Mouse (Mus musculus) liver, embryonic 14.5 days (tissue): ENCODE results near the gene Hadh. TPM values are rescaled to one million over a fixed set of nuclear protein-coding genes. Genes with fewer than 3 reads are reported as not detected.

Source experiments
- ATAC-seq: fragments of 200-750 bp; cut with Nextera tagmentation; 2 replicates; pipeline ENCODE4 v1.8.0; 2017; ENCODE audit warnings: moderate number of reproducible peaks, mild to moderate bottlenecking, moderate library complexity; ENCODE audit not compliant: insufficient read depth
- DNase-seq, 3 experiments: peaks; one replicate each; pipeline ENCODE4 v3.0.0-alpha.2; 2012 to 2013; ENCODE audit warnings: low read depth in 3 of 3, low spot score in 3 of 3
- H3K27ac ChIP-seq: fragments of 300-500 bp; sonication (generic); 2 replicates; pipeline ENCODE4 v1.5.1; 2014; ENCODE audit warnings: moderate library complexity, mild to moderate bottlenecking, control low read depth, inconsistent platforms
- H3K27me3 ChIP-seq: fragments of 300-500 bp; sonication (generic); 2 replicates; pipeline ENCODE4 v1.6.1; 2014; ENCODE audit warnings: mild to moderate bottlenecking, low read length, moderate library complexity; ENCODE audit not compliant: control insufficient read depth, insufficient read depth
- H3K36me3 ChIP-seq: fragments of 300-500 bp; sonication (generic); replicated peaks from 2 replicates; pipeline ENCODE4 v1.6.1; 2014; ENCODE audit warnings: low read depth; ENCODE audit not compliant: control insufficient read depth, insufficient read depth
- H3K4me1 ChIP-seq, 2 experiments: fragments of 200-500 bp in 1 of 2; fragments of 300-500 bp in 1 of 2; sonication (generic) in 1 of 2; replicated peaks; 2 replicates each; pipeline ENCODE4 v1.6.1; 2012 to 2014; ENCODE audit warnings: antibody characterized with exemption in 1 of 2, inconsistent platforms in 1 of 2, low read length in 1 of 2; ENCODE audit not compliant: control insufficient read depth in 2 of 2, insufficient read depth in 2 of 2
- H3K4me2 ChIP-seq: fragments of 300-500 bp; sonication (generic); 2 replicates; pipeline ENCODE4 v1.6.1; 2014; ENCODE audit warnings: low read depth, mild to moderate bottlenecking, control low read depth, moderate library complexity
- H3K4me3 ChIP-seq, 2 experiments: fragments of 200-500 bp in 1 of 2; fragments of 300-500 bp in 1 of 2; sonication (generic) in 1 of 2; 2 replicates each; pipeline ENCODE4 v1.5.1; 2012 to 2014; ENCODE audit warnings: low read depth in 2 of 2, low read length in 2 of 2, mild to moderate bottlenecking in 2 of 2, control low read depth in 1 of 2, inconsistent platforms in 1 of 2, moderate library complexity in 1 of 2; ENCODE audit not compliant: insufficient read depth in 1 of 2
- H3K9ac ChIP-seq: fragments of 300-500 bp; sonication (generic); replicated peaks from 2 replicates; pipeline ENCODE4 v1.6.1; 2014; ENCODE audit warnings: mild to moderate bottlenecking, control low read depth, moderate library complexity
- H3K9me3 ChIP-seq: fragments of 300-500 bp; sonication (generic); 2 replicates; pipeline ENCODE4 v1.6.1; 2016; ENCODE audit warnings: low read length, mixed read lengths; ENCODE audit not compliant: control insufficient read depth
- CTCF ChIP-seq: IDR thresholded peaks from 2 replicates; pipeline ENCODE4 v1.5.1; 2016; ENCODE audit warnings: antibody characterized with exemption, low read depth, control low read depth
- EP300 ChIP-seq: IDR thresholded peaks from 2 replicates; pipeline ENCODE4 v1.6.1; 2016; ENCODE audit warnings: antibody characterized with exemption, low read depth
- WGBS: fragments of 180-500 bp; shearing (Covaris S2); extraction: QIAGEN DNeasy Blood & Tissue Kit; methylation state at CpG from one replicate; pipeline ENCODE4 v1.1.7; 2014; ENCODE audit not compliant: insufficient replicate concordance; 5-methylcytosine and 5-hydroxymethylcytosine counted together
- polyA plus RNA-seq, 2 experiments: library from polyadenylated mRNA; depleted of rRNA in 1 of 2; stranded (reverse) in 1 of 2; unstranded in 1 of 2; fragments of >200 nt; fragmentation: Nextera tagmentation in 1 of 2; extraction: Ambion mirVana in 1 of 2; gene quantifications; 2 replicates each; pipeline versions ENCODE4 v1.2.1 to v1.2.3; 2012 to 2014

The Hadh gene
- polyA plus RNA-seq, 2 experiments: 78.3 to 98.0 TPM

- H3K36me3 ChIP-seq: no peaks in the 10 kb centered on the region
- H3K9me3 ChIP-seq: no peaks in the 10 kb centered on the region
- 0 out of 2 replicates have a peak overlapping the region, but pooled peaks have one; percentile 24 for H3K4me2 ChIP-seq
- H3K27ac ChIP-seq: no peak overlapping the region
- no peak overlapping the region for H3K9ac ChIP-seq
- H3K4me3 ChIP-seq: no peak overlapping the region
- WGBS: 75% methylated on average over 15 of the region's 15 CpGs
- H3K4me1 ChIP-seq: peaks cover 0 to 12% of the 10 kb centered on the region in 2 experiments; a peak in 2 of 4 replicates
- ATAC-seq (peak; percentile 31; the same call in 1 of the 2 replicates), DNase-seq (no peak)
- no peak for TF ChIP-seq CTCF
- no peak for TF ChIP-seq EP300
- no peaks in the 10 kb centered on the region for H3K27me3 ChIP-seq
Measured at GRCm38 (mm10) chr3:131263766-131264486, 8.0 kb downstream of the Hadh start.

GRCm38 (mm10) chr3:131260418-131260817 is 11.5 kb downstream of the Hadh start:
- H3K27ac ChIP-seq: no peak overlapping the region
- no peaks in the 10 kb centered on the region for H3K27me3 ChIP-seq
- ATAC-seq (no peak), DNase-seq (no peak)
- no peak overlapping the region for H3K9ac ChIP-seq
- 82% methylated on average over 6 of the region's 6 CpGs for WGBS
- no peaks in the 10 kb centered on the region for H3K36me3 ChIP-seq
- no peak overlapping the region for H3K4me3 ChIP-seq
- no peaks in the 10 kb centered on the region for H3K9me3 ChIP-seq
- H3K4me1 ChIP-seq: no peaks in the 10 kb centered on the region; a peak in 1 of 4 replicates
- H3K4me2 ChIP-seq: no peak overlapping the region
- no peak for TF ChIP-seq CTCF
- TF ChIP-seq EP300: no peak

- DNase-seq (no peak), ATAC-seq (no peak)
- Histone ChIP-seq H3K9ac (no peak overlapping the region), H3K4me2 (no peak overlapping the region), H3K27me3 (no peaks in the 10 kb centered on the region), H3K27ac (no peak overlapping the region), H3K4me3 (no peak overlapping the region), H3K4me1 (no peaks in the 10 kb centered on the region), H3K36me3 (no peaks in the 10 kb centered on the region), H3K9me3 (no peaks in the 10 kb centered on the region)
- no peak for TF ChIP-seq EP300
- no peak for TF ChIP-seq CTCF
- WGBS: 70% methylated on average over 9 of the region's 9 CpGs
Measured at GRCm38 (mm10) chr3:131259392-131259965, 12.4 kb downstream of the Hadh start.

- Histone ChIP-seq H3K27ac (no peak overlapping the region), H3K4me1 (no peaks in the 10 kb centered on the region), H3K27me3 (no peaks in the 10 kb centered on the region), H3K4me2 (no peak overlapping the region), H3K36me3 (no peaks in the 10 kb centered on the region), H3K4me3 (no peak overlapping the region), H3K9ac (no peak overlapping the region), H3K9me3 (no peaks in the 10 kb centered on the region)
- no peak for DNase-seq
- ATAC-seq: no peak
- 61% methylated on average over 3 of the region's 3 CpGs for WGBS
- TF ChIP-seq EP300: no peak
Measured at GRCm38 (mm10) chr3:131258921-131259320, 13.0 kb downstream of the Hadh start.

- DNase-seq (no peak), ATAC-seq (no peak)
- no peaks in the 10 kb centered on the region for H3K4me1 ChIP-seq
- no peaks in the 10 kb centered on the region for H3K27me3 ChIP-seq
- no peaks in the 10 kb centered on the region for H3K9me3 ChIP-seq
- no peak overlapping the region for H3K4me2 ChIP-seq
- WGBS: 67% methylated on average over 3 of the region's 3 CpGs
- no peak overlapping the region for H3K9ac ChIP-seq
- no peaks in the 10 kb centered on the region for H3K36me3 ChIP-seq
- TF ChIP-seq EP300: no peak
- no peak for TF ChIP-seq CTCF
- H3K27ac ChIP-seq: no peak overlapping the region
- H3K4me3 ChIP-seq: no peak overlapping the region
Measured at GRCm38 (mm10) chr3:131255399-131255981, 16.4 kb downstream of the Hadh start.
